Comparison of ENCODE assay signal across 8 mouse cellular contexts in the genomic region with DNA sequence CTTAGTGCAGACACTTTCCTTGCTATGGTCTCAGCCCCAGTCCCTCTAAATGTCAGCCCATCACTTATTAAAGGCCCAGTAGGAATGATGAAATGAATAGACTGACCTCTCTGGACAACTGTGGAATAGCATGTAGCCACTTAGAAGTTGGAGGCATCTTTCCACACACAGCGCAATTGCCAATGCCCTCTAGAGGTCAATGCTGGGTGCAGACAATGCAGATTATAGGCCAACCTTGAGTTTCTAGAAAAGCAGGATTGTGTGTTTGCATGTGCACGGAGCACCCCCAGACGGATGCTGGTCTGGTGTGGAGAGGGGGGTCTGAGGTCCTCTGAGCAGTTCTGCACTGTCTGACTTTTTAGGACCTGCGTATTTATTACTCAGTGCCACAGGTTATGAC. TPM values are rescaled to one million over a fixed set of nuclear protein-coding genes. Genes with fewer than 3 reads are reported as not detected.
A peak's percentile ranks its signal among the peaks of the same experiment; 100 is the strongest.
DNase-seq lines count a peak whose midpoint lies in the region; ATAC-seq and TF ChIP-seq lines count a peak whose summit lies in the region.

No protein-coding gene starts in this region.

- 0 out of 2 replicates have a peak, but pooled peaks cover 2% of the 10 kb centered on the region for H3K4me1 ChIP-seq in neural tube, embryonic 14.5 days (ENCODE audit: control insufficient read depth, insufficient read depth, low read length)
- H3K4me1 ChIP-seq in neural tube, embryonic 15.5 days = peaks cover 18% of the 10 kb centered on the region
- no peaks in the 10 kb centered on the region for H3K4me1 ChIP-seq in forebrain, postnatal 0 days (ENCODE audit: insufficient read depth)

- H3K4me3 ChIP-seq in neural tube, embryonic 14.5 days (ENCODE audit: low read depth, low read length) = no peak overlapping the region
- no peak overlapping the region for H3K4me3 ChIP-seq in neural tube, embryonic 15.5 days (replicated peaks)
- no peak overlapping the region for H3K4me3 ChIP-seq in forebrain, postnatal 0 days (ENCODE audit: low read depth, low read length)

- H3K9me3 ChIP-seq in neural tube, embryonic 14.5 days (ENCODE audit: control insufficient read depth, low read length) = no peaks in the 10 kb centered on the region
- H3K9me3 ChIP-seq in neural tube, embryonic 15.5 days (replicated peaks) = no peaks in the 10 kb centered on the region
- H3K9me3 ChIP-seq in forebrain, postnatal 0 days (ENCODE audit: low read length) = no peaks in the 10 kb centered on the region

- no peaks in the 10 kb centered on the region for H3K27me3 ChIP-seq in neural tube, embryonic 14.5 days (ENCODE audit: control insufficient read depth, insufficient read depth, low read length)
- H3K27me3 ChIP-seq in neural tube, embryonic 15.5 days (replicated peaks) = no peaks in the 10 kb centered on the region
- no peaks in the 10 kb centered on the region for H3K27me3 ChIP-seq in forebrain, postnatal 0 days (ENCODE audit: insufficient read depth, low read length)

- H3K4me2 ChIP-seq in neural tube, embryonic 14.5 days (ENCODE audit: low read depth, low read length) = no peak overlapping the region
- no peak overlapping the region for H3K4me2 ChIP-seq in neural tube, embryonic 15.5 days
- no peak overlapping the region for H3K4me2 ChIP-seq in forebrain, postnatal 0 days (ENCODE audit: low read depth)

- WGBS in neural tube, embryonic 14.5 days = 69% methylated on average over 4 of the region's 4 CpGs
- WGBS in neural tube, embryonic 15.5 days = 74% methylated on average over 4 of the region's 4 CpGs
- WGBS in forebrain, postnatal 0 days = 64% methylated on average over 4 of the region's 4 CpGs

- TF ChIP-seq CTCF in forebrain, postnatal 0 days (IDR thresholded peaks at IDR 0.05; ENCODE audit: low read depth) = peak; percentile 79

- 0 out of 2 replicates have a peak, but pooled peaks have one; percentile 13 for ATAC-seq in neural tube, embryonic 14.5 days (ENCODE audit: low read depth)
- ATAC-seq in neural tube, embryonic 15.5 days (ENCODE audit: low FRiP score) = no peak
- no peak for ATAC-seq in forebrain, postnatal 0 days
- peak; percentile 76 for ATAC-seq in megakaryocyte-erythroid progenitor cell, adult 5-6 weeks (replicated peaks; ENCODE audit: low FRiP score, low TSS enrichment, poor library complexity, severe bottlenecking)

- H3K27ac ChIP-seq in neural tube, embryonic 14.5 days (ENCODE audit: low read depth, low read length) = no peak overlapping the region
- H3K27ac ChIP-seq in neural tube, embryonic 15.5 days (replicated peaks) = no peak overlapping the region
- no peak overlapping the region for H3K27ac ChIP-seq in forebrain, postnatal 0 days (ENCODE audit: low read depth, low read length)

- H3K36me3 ChIP-seq in neural tube, embryonic 14.5 days (ENCODE audit: control insufficient read depth, insufficient read depth, low read length) = no peaks in the 10 kb centered on the region
- H3K36me3 ChIP-seq in neural tube, embryonic 15.5 days = no peaks in the 10 kb centered on the region
- no peaks in the 10 kb centered on the region for H3K36me3 ChIP-seq in forebrain, postnatal 0 days (ENCODE audit: insufficient read depth)

- DNase-seq in cerebellum, postnatal 10 days = peak; percentile 66 to 75
- DNase-seq in cerebellum, adult 9-11 months = no peak
- DNase-seq in forebrain, postnatal 0 days = no peak
- no peak for DNase-seq in layer of hippocampus, adult 9-10 months (ENCODE audit: low spot score)
- no peak for DNase-seq in urinary bladder, postnatal 25 days (ENCODE audit: low spot score)

- no peak overlapping the region for H3K9ac ChIP-seq in neural tube, embryonic 14.5 days (replicated peaks; ENCODE audit: low read depth, low read length)
- H3K9ac ChIP-seq in neural tube, embryonic 15.5 days (replicated peaks) = no peak overlapping the region
- no peak overlapping the region for H3K9ac ChIP-seq in forebrain, postnatal 0 days

RNA-seq across cellular contexts. Expression of a gene that starts 33.7 kb away (rescaled TPM):
- 26.0 and 30.7 TPM in 2 replicates for polyA plus RNA-seq in neural tube, embryonic 14.5 days (2014; fragmentation: Nextera tagmentation; extraction: Ambion mirVana)
- polyA plus RNA-seq in neural tube, embryonic 15.5 days (2015; fragmentation: Nextera tagmentation; extraction: Ambion mirVana) = 27.2 and 31.9 TPM in 2 replicates
- total RNA-seq in forebrain, postnatal 0 days (2014; rRNA removed) = 17.1 and 19.6 TPM in 2 replicates
- 20.9 and 22.7 TPM in 2 replicates for polyA plus RNA-seq in forebrain, postnatal 0 days (2015; fragmentation: Nextera tagmentation; extraction: Ambion mirVana)
- total RNA-seq in megakaryocyte-erythroid progenitor cell, adult 5-6 weeks (2014; fragmentation: Nextera tagmentation) = 10.3 and 15.3 TPM in 2 replicates
- total RNA-seq in megakaryocyte-erythroid progenitor cell, adult 5-6 weeks (2017) = 12.3 and 19.9 TPM in 2 replicates

RNA-seq across cellular contexts. Expression of a gene that starts 39.4 kb away (rescaled TPM):
- polyA plus RNA-seq in neural tube, embryonic 14.5 days (2014; fragmentation: Nextera tagmentation; extraction: Ambion mirVana) = 2.1 and 3.5 TPM in 2 replicates
- 2.2 and 3.3 TPM in 2 replicates for polyA plus RNA-seq in neural tube, embryonic 15.5 days (2015; fragmentation: Nextera tagmentation; extraction: Ambion mirVana)
- 16.1 and 20.8 TPM in 2 replicates for total RNA-seq in forebrain, postnatal 0 days (2014; rRNA removed)
- 0.98 and 1.2 TPM in 2 replicates for polyA plus RNA-seq in forebrain, postnatal 0 days (2015; fragmentation: Nextera tagmentation; extraction: Ambion mirVana)
- 0.55 and 0.96 TPM in 2 replicates for total RNA-seq in megakaryocyte-erythroid progenitor cell, adult 5-6 weeks (2014; fragmentation: Nextera tagmentation)
- 0.34 and 1.0 TPM in 2 replicates for total RNA-seq in megakaryocyte-erythroid progenitor cell, adult 5-6 weeks (2017)

Comparison
In these comparisons a context has a peak if more than half of its experiments do, and no peak if none do; other contexts are left out.
1. DNase-seq: peak in cerebellum, postnatal 10 days (2 of 2); none in cerebellum, adult 9-11 months (single experiment), forebrain, postnatal 0 days (single experiment), layer of hippocampus, adult 9-10 months (single experiment) and urinary bladder, postnatal 25 days (single experiment).
2. ATAC-seq: peak in neural tube, embryonic 14.5 days (single experiment) and megakaryocyte-erythroid progenitor cell, adult 5-6 weeks (single experiment); none in neural tube, embryonic 15.5 days (single experiment) and forebrain, postnatal 0 days (single experiment).